Mouse (Mus musculus) T-cell, adult 66 days (primary cell): ENCODE measurements around the gene Vti1b. TPM values are rescaled to one million over a fixed set of nuclear protein-coding genes. Genes with fewer than 3 reads are reported as not detected.

Source experiments
- total RNA-seq, 2 experiments: library from RNA; stranded (reverse); gene quantifications; 3 replicates in 1 of 2; 4 replicates in 1 of 2; pipeline ENCODE4 v1.2.4; 2023

Gene Vti1b
- total RNA-seq = 10 to 100 TPM; 78.3 to 79.4 TPM

DNA sequence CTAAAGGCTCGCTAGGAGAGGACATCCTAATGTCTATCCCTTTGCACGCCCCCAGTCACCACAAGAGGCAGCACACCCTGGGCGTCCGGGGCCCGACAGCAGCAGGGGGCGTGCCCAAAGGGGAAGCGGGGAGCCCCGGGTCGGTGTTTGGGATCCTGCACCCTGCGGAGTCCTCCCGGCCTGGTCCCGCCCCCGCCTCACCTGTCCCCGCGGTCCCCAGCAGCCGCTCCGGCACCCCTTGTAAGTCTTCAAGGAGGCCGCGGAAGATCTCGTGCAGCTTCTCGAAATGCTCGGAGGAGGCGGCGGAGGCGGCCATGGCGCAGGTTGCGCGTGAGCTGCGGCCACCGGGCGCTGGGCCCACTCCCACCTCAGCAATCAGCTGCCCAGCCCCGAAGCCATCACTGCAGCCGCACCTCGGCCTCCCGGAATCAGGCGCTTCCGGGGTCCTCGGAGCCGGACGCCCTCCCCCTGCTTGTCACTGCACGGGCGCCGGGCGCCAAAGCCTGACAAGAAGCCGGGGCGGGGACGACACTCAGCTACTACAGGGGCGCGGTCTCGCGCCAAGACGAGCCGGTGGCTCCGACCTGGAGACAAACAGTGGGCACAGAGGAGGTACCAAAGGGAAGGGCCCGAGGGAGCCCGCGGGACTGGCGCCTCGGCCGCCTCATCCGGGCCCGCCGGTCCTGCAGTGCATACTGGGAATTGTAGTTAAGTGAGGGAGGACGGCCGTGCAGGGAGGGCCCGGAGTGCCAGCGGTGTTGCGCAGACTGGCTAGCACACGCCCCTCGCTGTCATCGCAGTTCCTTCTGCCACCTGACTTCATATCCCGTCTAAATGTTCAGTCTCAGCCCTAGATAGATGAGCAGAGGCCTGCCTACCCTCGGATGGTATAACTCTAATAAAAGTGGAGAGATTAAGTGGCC is at the start of gene Vti1b:
Gene Vti1b, minus strand, starts transcription at position 649 of the 923 bp plus-strand sequence.

DNA sequence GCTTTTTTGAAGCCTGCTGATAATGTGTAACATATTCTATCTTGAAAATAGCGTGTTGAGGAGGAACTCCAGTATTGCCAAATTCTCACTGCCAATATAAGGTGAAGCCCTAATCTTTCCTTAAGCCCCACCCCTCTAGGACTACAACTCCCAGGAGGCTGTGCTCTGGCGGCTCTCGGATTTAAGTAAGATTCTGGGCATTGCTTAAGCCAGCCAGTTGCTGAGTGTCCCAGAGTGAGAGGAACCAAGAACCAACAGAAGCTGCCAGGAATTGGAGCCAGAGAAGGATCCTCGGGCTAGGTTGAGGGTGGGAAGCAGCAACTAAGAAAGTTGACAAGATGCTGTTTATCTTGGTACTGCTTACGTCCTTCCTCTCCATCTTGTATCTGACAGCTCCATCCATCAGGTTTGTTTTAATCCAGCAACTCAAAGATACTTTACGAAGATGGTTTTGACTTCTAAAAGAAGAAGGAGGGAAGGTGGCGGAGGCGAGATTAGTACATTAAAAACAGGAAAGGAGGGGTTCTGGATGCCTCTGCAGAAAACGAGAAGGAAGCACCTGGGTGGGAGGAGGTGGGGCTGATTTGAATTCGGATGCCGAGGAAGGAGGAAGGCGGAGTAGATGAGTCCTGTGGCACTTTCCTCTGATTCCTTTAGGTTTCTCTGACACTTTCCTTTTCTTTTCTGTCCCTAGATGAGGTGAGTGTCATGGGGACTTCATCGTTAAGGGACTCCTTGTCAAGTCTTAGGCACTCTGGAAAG is 36.4 kb upstream of the Vti1b start, which contains the start of gene Rdh12:
Gene Rdh12, plus strand, starts transcription at position 212 of the 762 bp plus-strand sequence.

DNA sequence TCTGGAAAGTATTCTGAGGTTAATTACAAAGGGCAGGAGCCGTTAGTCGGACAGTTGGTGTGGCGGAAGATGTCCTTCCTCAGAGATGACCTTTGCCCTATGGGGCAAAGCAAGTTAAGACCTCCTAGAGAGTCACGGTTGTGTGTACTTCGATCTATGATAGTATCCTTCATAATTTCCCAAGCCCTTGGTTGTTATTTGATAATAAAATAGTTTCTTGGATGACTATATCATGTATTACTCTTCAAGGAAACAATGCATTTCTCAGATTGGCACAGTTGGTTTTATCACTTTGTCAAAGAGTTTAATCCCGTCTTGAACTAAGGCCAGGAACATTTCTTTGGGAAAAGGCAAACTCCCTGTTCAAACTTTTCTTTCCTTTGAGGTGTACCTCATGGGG is 19.7 kb upstream of the Vti1b start, which contains the start of gene Rdh11:
Gene Rdh11, minus strand, starts transcription at position 101 of the 400 bp plus-strand sequence.

DNA sequence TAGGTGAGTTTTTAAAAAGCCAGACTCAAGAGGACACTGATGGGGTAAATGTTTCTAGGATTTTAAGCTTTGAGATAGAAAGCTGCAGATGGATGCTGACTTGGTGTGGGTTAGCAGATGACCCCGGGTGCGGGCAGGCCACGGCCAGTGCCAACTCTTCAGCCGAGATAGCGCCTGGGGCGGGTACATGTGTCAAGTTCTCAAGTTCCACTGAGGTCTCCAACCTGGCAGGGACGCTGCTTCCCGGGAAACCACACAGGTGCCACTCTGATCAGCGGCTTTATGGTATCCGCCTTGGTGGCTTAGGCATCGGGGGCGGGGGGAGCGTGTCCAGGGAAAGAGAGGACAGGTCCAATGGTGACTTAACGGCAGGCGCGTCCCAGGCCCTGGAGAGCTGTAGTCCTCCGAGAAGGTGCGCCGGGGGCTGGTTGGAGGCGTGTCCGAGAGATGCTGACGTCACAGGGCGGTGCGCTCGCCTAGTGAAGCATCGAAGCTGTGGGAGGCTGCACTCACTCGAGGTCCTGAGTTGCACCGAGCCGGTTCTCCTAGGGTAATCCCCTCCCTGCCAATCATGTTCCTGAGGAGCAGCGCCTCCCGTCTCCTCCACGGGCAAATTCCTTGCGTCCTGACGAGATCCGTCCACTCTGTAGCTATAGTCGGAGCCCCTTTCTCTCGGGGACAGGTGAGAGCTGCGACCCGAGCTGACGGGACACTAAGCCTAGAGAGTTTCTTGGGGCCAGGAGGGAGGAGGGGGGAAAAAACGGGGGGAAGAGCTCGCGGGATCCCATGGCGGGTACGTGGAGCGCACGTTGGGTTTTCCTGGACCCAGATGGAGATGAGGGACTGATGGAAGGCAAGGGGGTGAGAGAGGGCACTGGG is 41.9 kb downstream of the Vti1b start, which contains the start of gene Arg2:
Gene Arg2, plus strand, starts transcription at position 479 of the 879 bp plus-strand sequence.

Other genes with a start within 250 kb of the Vti1b start
- gene Tmem229b, start 165.0 kb downstream of the Vti1b start, total RNA-seq = 10 to 100 TPM; 55.7 to 61.1 TPM
- gene Plekhh1, start 143.5 kb downstream of the Vti1b start, total RNA-seq = under 1 TPM; 0.61 to 0.86 TPM
- gene Pigh, start 83.0 kb downstream of the Vti1b start, total RNA-seq = 1 to 10 TPM; 7.1 TPM
- not detected for gene Arg2, start 41.9 kb downstream of the Vti1b start, total RNA-seq
- gene Rdh11, start 19.6 kb upstream of the Vti1b start, total RNA-seq = 10 to 100 TPM; 17.3 to 18.9 TPM
- 1 to 10 TPM; 1.7 to 2.9 TPM for gene Rdh12, start 36.2 kb upstream of the Vti1b start, total RNA-seq
- gene Zfyve26, start 123.6 kb upstream of the Vti1b start, total RNA-seq = 10 to 100 TPM; 78.1 to 80.6 TPM
- under 1 TPM; 0.32 to 0.47 TPM for gene Rad51b, start 124.6 kb upstream of the Vti1b start, total RNA-seq